Mouse (Mus musculus) skeletal muscle tissue, postnatal 0 days (tissue): ENCODE measurements around the gene Rnps1. TPM values are rescaled to one million over a fixed set of nuclear protein-coding genes. Genes with fewer than 3 reads are reported as not detected.

Source experiments
- polyA plus RNA-seq: library from polyadenylated mRNA; unstranded; fragments of >200 nt; fragmentation: Nextera tagmentation; extraction: Ambion mirVana; gene quantifications from 2 replicates; pipeline ENCODE4 v1.2.1, GENCODE M21; 2015

Gene Rnps1
- polyA plus RNA-seq: 110 and 113 TPM in 2 replicates

GRCm38 (mm10) chr17:24414230-24414976 lies at the start of gene Rnps1:
Gene Rnps1 (plus strand): TSS chr17:24414565.

GRCm38 (mm10) chr17:24426471-24427169 lies 12.3 kb downstream of the Rnps1 start, which contains the start of gene Eci1:
Gene Eci1 (plus strand): TSS chr17:24426641.

GRCm38 (mm10) chr17:24442632-24443155 lies 28.3 kb downstream of the Rnps1 start, which contains the start of gene Dnase1l2:
Gene Dnase1l2 (minus strand): TSS chr17:24443105.

GRCm38 (mm10) chr17:24469910-24470602 lies 55.7 kb downstream of the Rnps1 start, which contains the start of the genes E4f1 and Pgp:
Gene E4f1 (minus strand): TSS chr17:24470313.
Gene Pgp (plus strand): TSS chr17:24470392.

GRCm38 (mm10) chr17:24473612-24474275 lies 59.4 kb downstream of the Rnps1 start, which contains the start of gene Bricd5:
Gene Bricd5 (plus strand): TSS chr17:24473884.

Other genes with a start within 250 kb of the Rnps1 start
- gene Atp6v0c, start 244.9 kb upstream of the Rnps1 start, polyA plus RNA-seq: 366 and 377 TPM in 2 replicates
- gene Tbc1d24, start 209.0 kb upstream of the Rnps1 start, polyA plus RNA-seq: 2.4 and 3.2 TPM in 2 replicates
- gene Ntn3, start 205.0 kb upstream of the Rnps1 start, polyA plus RNA-seq: 1.9 and 2.1 TPM in 2 replicates
- gene Tedc2, start 193.7 kb upstream of the Rnps1 start, polyA plus RNA-seq: 3.7 and 4.5 TPM in 2 replicates
- 8.0 and 9.4 TPM in 2 replicates for gene Ccnf, start 163.1 kb upstream of the Rnps1 start, polyA plus RNA-seq
- gene Abca17, start 63.5 kb upstream of the Rnps1 start, polyA plus RNA-seq: not detected in 2 replicates
- 4.2 and 5.4 TPM in 2 replicates for gene Abca3, start 62.6 kb upstream of the Rnps1 start, polyA plus RNA-seq
- 213 and 235 TPM in 2 replicates for gene Eci1, start 12.1 kb downstream of the Rnps1 start, polyA plus RNA-seq
- 0.87 and 2.3 TPM in 2 replicates for gene Dnase1l2, start 28.5 kb downstream of the Rnps1 start, polyA plus RNA-seq
- 13.3 and 13.6 TPM in 2 replicates for gene E4f1, start 55.7 kb downstream of the Rnps1 start, polyA plus RNA-seq
- 56.2 and 57.5 TPM in 2 replicates for gene Pgp, start 55.8 kb downstream of the Rnps1 start, polyA plus RNA-seq
- gene Bricd5, start 59.3 kb downstream of the Rnps1 start, polyA plus RNA-seq: 0.40 TPM in 1 of 2 replicates, not detected in the other
- 8.4 and 8.8 TPM in 2 replicates for gene Mlst8, start 64.5 kb downstream of the Rnps1 start, polyA plus RNA-seq
- 0.29 and 0.34 TPM in 2 replicates for gene Caskin1, start 74.0 kb downstream of the Rnps1 start, polyA plus RNA-seq
- 43.2 and 46.8 TPM in 2 replicates for gene Traf7, start 113.4 kb downstream of the Rnps1 start, polyA plus RNA-seq
- 0.39 and 0.69 TPM in 2 replicates for gene Rab26, start 119.6 kb downstream of the Rnps1 start, polyA plus RNA-seq
- 12.6 TPM in 2 replicates for gene Pkd1, start 135.3 kb downstream of the Rnps1 start, polyA plus RNA-seq
- gene Tsc2, start 218.1 kb downstream of the Rnps1 start, polyA plus RNA-seq: 25.6 and 31.9 TPM in 2 replicates
- 11.1 TPM in 2 replicates for gene Nthl1, start 218.1 kb downstream of the Rnps1 start, polyA plus RNA-seq
- gene Slc9a3r2, start 235.8 kb downstream of the Rnps1 start, polyA plus RNA-seq: 38.9 and 45.6 TPM in 2 replicates
- gene Npw, start 243.9 kb downstream of the Rnps1 start, polyA plus RNA-seq: not detected in 2 replicates